Mouse (Mus musculus) hematopoietic stem cell, adult 5-6 weeks (primary cell): ENCODE measurements around the gene Eif4g1. TPM values are rescaled to one million over a fixed set of nuclear protein-coding genes. Genes with fewer than 3 reads are reported as not detected.
A peak's percentile ranks its signal among the peaks of the same experiment; 100 is the strongest.

Experiments used
- ATAC-seq, 2 experiments: fragments of 125-278 bp in 1 of 2; replicated peaks in 1 of 2; 2 replicates each; pipeline ENCODE4 v1.8.0; 2016 to 2017; ENCODE audit warnings: inconsistent platforms in 2 of 2, mild to moderate bottlenecking in 2 of 2, moderate number of reproducible peaks in 2 of 2, low read depth in 1 of 2, moderate TSS enrichment in 1 of 2; ENCODE audit not compliant: low FRiP score in 2 of 2, poor library complexity in 2 of 2, severe bottlenecking in 2 of 2, insufficient read depth in 1 of 2, low TSS enrichment in 1 of 2
- total RNA-seq: library from RNA; stranded (forward); fragments of 172-1452, 232-1000 nt; gene quantifications from 2 replicates; pipeline ENCODE4 v1.2.3, GENCODE M21; 2017

Gene Eif4g1
- total RNA-seq, 1 experiment from 2014 or later, result 290 TPM

DNA sequence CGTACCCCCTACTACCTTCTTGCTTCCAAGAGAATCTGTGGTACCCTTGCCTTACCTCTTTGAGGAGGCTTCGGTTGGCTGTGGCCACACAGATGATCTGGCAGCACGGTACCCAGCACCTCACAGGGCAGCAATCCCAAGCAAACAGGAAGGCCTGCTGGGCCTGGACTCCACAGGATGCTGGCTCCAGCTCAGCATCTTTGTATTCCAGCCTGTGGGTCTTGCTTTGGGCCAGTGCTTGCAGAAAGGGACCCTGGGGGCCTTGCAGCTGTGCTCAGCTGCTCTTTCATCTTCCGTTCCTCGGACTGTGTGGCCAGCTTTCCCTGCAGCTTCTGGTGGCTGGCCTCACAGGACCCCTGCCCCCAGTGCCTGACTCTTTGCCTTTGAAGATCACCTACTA, 31.9 kb downstream of the Eif4g1 start:
- no peak for ATAC-seq

DNA sequence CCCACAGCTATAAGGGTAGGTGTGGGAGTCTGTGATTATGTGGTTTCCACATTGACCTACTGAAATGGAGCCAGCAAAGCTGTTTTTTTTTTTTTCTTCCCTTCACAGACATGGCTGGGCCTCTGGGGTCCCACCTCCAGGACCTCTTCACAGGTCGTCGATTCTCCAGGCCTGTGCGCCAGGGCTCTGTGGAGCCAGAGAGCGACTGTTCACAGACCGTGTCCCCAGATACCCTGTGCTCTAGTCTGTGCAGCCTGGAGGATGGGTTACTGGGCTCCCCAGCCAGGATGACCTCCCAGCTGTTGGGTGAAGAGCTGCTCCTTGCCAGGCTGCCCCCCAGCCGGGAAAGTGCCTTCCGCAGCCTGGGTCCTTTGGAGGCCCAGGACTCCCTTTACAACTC, 33.2 kb downstream of the Eif4g1 start:
- ATAC-seq, result no peak

DNA sequence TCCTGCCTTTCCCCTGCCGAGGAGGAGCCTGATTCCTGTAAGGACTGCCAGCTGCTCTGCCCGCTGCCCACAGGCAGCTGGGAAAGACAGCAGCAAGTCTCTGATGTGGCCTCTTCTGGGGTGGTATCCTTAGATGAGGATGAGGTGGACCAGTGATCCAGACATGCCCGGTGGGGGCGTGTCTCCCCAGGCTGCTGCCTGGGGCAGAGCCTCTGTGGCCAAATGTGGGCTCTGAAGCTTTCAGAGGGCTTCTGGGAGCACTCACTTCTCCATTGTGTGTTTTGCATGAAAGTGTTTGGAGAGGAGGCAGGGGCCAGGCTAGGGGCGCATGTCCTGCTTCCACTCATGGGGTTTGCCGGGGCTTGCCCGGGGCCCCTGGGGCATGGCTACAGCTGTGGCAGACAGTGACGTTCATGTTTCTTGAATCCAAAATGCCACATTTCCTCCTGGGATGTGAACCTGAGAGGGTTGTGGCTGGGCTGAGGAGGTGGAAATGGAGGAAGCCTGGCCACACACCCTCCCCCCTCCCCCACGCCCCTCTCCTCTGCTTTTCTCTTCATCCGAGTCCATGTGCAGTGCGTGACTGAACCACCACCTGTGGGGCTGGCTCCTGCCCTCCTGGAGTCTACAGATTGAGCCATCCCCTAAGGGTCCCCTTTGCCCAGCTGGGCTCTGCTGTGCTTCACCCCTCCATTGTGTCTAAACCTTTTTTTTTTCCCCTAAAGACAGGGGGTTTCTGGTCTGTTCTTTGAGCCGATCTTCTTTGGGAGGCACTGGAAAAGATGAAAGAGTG, 33.8 kb downstream of the Eif4g1 start:
- ATAC-seq, result peak; percentile 19 to 35; a peak in 1 of 4 replicates

DNA sequence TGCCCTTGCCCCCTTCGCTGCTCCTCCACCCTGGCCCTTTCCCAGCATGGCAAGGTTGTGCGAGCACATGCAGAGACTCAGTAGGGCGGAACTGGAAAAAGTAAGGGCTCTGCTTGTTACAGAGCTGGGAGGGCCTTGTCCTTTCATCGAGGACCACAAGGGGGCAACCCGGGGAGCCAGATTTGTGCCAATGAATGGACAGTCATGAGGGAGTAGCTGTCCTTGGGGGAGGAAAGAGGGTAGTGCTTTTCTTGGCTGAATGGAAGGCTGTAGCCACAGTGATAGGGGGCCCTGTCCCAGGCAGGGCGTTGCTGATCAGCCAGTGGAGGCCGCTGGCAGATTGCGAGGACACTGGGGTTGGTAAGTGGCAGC, 34.4 kb downstream of the Eif4g1 start:
- ATAC-seq, result peak; percentile 68 to 74

DNA sequence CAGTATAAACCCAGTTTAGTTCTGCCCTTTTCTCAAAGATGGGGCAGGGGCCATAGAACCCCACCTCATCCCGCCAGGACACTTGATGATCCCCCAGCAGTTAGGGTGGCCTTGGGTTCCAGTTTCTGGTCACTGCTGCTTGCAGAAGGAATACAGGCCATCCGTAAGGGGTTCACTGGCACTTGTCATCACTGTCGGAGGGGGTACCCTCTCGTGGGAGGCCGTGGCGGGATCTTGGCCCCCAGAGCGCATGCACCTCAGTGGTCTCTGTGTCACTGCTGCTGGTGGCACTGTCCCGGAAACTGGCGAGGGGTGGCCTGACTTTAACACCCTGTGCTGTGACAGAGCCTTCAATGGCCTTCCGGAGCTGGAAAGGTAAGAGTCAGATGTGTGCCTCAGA, 35.0 kb downstream of the Eif4g1 start:
- no peak for ATAC-seq

DNA sequence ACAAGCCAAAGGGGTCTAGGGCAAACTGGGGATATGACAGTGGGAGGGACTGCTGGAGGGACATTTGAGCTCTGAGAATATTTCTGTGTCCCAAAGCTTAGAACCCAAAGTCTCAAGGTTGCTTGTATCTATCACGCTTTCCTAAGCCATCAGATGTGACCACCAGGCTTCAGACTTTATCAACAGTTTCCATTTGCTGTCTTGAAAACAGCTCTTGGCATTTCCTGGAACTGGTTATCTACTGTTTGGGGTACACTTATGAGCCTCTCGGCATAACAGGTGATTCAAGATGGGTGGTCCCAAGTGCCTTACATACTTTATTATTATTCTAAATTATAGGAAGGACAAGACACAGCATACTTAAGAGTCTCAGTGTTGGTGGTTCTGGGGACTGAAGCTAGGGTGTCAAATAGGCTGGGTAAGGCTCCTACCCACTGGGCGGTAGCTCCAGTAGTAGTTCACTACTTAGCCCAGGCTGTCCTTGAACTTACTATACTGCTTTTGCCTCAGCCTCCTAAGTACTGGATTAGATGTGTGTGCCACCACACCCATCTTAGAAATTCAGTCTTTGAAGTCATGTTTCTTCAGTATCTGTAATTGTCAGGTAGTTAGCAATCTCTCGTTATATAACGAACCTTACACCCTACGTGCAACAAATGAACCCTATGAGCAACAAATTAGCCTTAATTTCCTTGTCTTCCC, 35.7 kb downstream of the Eif4g1 start:
- ATAC-seq, result no peak

DNA sequence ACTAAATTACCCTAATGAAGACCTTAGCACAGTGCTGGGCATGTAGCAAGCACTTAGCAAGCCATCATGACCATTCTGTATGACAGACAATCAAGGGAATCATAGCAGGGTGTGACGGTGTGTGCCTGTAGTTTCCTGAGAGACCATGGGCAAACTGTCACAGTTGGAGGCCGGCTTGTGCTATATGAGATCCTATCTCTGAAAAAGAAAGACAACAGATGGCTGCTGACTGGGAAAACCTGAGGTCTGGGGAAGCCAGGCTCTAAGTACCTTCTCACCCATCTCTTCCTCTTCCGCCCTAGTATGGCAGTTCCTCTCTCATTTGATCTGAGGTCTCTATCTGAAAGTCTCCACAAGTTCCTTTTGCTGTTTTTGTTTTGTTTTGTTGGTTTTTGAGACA, 37.7 kb downstream of the Eif4g1 start:
- ATAC-seq, result no peak

DNA sequence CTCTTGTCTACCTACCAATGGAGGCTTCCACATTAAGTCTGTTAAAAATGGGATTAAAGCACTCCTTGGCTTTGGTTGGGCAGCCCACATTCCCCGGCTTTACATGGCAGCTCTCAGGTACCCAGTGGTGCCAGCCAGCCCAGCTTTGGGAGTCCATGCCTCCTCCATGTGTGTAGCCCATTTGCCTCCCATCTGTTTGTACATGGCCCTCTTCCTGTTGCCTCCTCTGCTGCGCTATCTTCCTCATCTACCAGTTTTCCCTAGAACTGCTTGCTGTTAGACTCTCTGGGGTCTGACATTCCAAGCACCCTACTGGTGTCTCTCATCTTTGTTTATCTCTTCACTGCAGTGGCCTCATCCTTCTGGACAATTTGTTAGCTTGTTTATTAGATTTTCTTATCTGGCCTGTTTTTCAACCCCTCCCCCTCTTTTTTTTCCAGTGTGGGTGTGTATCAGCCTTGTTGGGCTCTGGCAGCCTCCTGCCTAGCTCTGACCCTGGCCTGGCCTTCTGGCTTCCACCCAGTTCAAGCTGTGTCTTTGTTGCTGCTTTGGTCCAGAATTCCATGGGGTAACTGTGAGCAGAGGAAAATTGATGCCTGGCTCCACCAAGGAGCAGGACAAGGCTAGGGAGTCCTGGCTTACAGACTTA, 38.4 kb downstream of the Eif4g1 start:
- ATAC-seq, result no peak

DNA sequence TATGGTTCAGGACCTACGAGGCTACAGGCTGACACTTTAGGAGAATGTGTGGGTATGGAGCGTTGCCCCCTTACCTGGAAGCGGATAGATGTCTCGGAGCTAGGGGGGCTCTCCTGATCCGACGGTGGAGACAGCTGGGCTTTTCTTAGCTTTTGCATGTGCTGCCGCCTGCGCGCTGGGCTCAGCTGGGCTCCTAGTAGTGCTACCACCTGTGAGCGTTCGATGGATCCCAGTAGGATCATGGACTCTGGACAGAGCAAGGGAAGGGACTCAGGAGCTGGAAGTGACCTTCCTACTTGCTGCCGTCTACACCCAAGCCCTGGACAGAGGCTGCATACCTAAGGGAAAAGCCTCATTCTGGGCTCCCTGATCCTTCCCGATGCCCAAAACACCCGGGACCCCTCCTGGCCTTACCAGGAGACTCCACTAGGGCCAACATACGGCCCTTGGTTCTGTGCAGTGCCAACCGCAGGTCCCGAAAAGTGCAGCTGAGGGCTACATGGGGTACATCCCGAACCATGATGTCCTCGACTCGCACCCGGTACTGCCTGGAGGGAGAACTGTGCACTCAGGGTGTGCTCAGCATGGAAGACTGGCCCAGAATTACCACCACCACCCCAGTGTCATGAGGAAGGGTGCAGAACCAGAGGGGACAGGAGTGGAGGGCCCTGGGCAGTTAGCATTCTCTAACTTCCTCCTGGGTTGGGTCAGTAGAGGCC, 40.3 kb downstream of the Eif4g1 start:
- no peak for ATAC-seq

DNA sequence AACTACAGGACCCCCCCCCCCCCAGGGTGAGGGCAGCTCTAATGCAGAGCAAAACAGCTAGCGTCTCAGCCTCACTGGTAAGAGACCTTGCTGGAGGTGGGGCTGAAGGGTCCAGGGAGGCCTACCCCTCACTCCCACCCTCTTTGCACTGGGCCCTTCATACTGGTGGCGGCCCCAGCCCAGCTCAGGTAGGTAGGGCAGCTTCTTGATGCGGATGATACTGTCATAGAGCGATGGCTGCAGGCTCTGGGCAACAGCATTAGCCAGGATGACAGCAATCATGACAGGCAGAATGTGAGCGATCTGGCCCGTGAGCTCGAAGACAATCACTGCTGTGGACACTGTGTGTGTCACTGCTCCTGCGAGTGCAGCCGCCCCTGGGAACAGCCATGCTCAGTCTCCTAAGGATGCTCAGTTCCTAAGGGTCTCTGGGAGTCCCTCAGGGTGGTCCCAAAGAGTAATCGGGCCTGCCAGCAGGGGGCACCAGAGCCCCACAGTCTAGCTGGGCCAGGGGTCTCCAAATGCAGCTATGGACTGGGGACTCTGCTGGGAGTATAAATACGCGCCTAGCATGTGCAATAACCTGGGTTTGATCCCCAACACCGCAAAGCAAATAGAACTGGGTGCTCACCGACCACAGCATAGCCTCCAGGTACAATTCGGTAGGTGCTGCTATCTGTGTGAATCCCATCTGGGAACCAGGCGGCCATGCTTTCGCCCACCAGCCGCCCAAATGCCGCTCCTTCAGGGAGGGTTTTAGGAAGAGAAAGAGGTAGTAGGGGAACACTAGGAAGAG, 41.0 kb downstream of the Eif4g1 start:
- 0 out of 4 replicates have a peak, but pooled peaks of 1 of the 2 experiments have one; percentile 5 for ATAC-seq

DNA sequence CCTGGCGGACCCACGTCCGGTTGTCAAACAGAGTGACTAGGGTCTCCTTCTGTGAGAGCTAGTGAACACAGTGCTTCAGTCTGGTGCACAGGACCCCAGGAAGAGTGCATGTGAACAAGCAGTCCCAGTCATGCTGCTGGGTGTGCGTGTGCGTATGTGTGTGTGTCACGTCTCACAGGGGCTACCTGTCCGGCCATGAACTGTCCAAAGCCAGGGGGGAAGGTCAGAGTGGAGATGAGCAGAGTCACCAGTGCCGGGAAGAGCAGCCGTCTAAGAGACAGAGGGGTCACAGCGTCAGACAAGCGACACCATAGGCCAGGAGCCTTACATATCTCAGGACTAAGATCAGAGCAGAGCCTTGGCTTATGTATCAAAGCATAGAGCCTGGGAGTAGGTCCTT, 42.3 kb downstream of the Eif4g1 start:
- ATAC-seq, result no peak

DNA sequence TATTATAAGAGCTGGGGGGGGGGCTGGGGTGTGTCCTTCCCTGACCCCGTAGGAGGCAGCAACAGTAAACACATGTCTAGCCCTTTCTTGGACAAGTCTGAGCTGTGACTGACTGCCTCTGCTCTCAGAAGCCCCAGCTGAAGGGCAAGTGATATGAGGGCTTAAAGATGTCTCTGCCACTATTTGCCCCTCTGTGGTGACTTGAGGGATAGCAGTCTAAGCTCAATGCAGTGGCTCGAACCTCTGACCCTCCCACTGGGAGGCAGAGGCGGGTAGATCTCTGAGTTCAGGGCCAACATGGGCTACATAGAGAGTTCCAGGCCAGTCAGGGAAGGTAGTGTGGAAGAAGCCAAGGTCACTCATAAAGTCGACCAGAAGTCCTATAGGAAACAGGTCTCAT, 42.7 kb downstream of the Eif4g1 start:
- ATAC-seq, result no peak

DNA sequence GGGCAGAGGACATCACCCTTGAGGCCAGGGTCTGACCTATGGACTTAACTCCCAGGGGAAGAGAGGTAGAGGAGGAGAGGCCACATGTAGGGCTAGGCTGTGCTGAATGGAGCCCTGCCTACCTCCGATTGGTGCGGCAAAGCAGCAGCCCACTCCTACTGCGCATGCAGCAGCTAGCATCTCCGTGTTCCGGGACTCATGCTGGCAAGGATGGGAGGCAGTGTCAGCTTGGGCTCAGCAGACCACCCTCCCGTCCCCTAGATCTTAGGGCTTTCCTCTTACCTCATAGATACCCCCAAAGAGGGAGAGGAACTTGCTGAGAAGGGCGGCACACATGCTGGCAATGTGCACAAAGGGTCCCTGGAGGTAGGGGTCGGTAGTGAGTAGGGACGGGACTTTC, 44.1 kb downstream of the Eif4g1 start:
- no peak for ATAC-seq

DNA sequence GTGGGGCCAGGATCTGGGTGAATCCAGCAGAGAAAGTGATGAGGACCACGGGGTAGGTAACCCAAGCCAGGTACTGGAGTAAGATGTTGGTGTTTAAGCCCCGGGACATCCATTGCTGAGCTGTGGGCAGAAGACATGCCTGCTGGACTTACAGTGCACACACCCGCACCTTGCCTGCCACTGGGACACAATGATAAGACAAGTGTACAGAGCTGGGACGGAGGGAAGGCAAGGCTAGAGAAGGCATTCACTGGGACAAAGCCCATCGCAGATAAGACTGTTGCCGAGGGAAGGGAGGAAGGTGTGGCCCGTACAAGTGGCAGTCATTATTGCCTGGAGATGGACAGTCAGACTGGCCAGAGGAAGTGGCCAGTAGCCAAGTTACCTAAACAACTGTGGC, 44.8 kb downstream of the Eif4g1 start:
- no peak for ATAC-seq

DNA sequence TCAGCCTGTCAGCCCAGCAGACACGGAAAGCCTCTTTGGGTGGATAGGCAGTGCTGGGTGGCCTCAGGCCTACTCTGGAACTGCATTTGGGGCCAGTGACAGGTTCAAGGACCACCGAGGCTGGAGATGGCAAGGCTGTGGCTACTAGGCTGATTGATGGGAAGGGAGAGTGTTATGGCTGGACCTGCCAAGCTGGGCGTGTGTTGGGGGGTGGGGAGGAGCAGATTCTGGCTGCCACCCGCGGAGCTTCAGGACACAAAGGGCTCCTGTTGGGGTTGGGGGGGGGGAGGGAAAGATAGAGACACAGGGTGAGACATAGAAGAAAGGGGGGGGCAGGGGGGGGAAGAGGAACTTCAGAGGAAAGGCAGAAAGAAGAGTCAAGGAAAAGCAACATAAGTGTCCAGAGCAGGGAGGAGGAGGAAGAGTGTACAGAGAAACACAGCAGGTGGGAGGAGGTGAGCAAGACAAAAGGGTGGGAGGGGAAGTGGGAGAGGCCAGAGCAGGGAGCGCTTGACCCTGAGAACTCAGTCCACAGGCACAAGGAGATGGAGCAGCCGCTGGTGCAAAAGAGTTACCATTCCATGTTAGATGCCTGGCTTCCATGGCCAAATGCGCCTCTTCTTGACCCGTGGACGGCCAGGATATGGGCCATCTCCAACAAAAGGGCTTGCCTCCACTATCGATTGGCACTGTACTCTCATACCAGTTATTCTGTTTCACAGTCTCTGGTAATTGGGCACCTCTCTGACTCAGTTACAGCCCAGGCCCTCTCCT, 46.4 kb downstream of the Eif4g1 start:
- ATAC-seq, result no peak

DNA sequence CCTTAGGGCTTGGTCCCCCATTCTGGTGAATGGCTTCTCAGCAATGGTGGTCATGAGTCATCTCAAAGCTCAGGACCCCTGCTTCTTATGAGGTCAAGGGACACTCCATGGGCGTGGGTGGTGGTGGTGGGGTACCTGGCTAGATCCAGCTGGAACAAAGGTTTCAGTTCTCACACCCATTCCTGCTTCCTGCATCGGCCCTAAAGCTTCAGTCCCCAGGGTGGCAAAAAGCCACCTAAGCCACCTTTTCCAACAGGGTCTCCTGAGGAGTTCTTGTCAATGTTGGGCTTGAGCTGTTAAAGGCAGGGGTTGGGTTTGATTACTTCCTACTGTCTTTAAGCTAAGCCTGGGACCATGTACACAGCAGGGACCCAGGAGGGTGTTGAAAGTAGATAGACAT, 47.0 kb downstream of the Eif4g1 start:
- ATAC-seq, result no peak
